Mouse (Mus musculus): Measurements from ENCODE around the gene Dtx2. TPM values are rescaled to one million over a fixed set of nuclear protein-coding genes. Genes with fewer than 3 reads are reported as not detected.

Gene Dtx2
- polyA plus RNA-seq, 1 experiment from 2014 or later: 17.4 TPM

DNA sequence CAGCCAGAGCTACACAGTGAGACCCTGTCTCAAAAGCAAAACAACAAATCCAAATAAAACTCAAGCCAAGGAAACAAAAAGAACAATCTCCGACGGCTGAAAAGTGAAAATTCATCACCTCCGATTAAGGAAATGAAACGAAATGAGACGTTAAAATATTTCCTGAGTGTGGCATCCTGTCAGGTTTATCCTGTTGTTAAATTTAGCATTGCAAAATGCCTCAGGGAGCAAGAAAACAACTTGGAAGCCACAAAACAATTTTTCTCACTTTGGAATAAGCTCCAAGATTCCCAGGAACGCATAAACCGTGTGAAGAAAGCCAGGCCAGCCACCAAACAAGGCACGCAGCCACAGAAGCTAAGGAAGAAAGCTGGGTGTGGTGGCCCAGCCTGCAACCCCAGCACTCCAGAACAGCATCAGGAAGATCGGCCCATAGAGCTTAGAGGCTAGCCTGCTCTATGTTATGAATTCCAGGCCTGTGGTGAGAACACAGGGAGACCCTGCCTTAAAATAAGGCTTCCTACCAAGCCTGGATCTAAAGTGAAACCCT is 82.5 kb downstream of the Dtx2 start:
- Histone ChIP-seq H3K36me3 (ENCODE audit: control insufficient read depth, insufficient read depth, low read length) (no peaks in the 10 kb centered on the region), H3K27me3 (ENCODE audit: control insufficient read depth, insufficient read depth, low read length) (no peaks in the 10 kb centered on the region), H3K4me3 (ENCODE audit: control insufficient read depth in 1 of 2, insufficient read depth in 1 of 2, low read depth in 1 of 2, low read length in 2 of 2) (no peak overlapping the region), H3K4me1 (ENCODE audit: control insufficient read depth in 2 of 2, insufficient read depth in 2 of 2, low read length in 2 of 2) (0 out of 4 replicates have a peak, but pooled peaks cover 0 to 3% of the 10 kb centered on the region in 2 experiments), H3K4me2 (ENCODE audit: low read length) (no peak overlapping the region), H3K9me3 (ENCODE audit: control insufficient read depth, low read length) (no peaks in the 10 kb centered on the region), H3K27ac (replicated peaks in 1 of 2; ENCODE audit: control insufficient read depth in 1 of 2, insufficient read depth in 1 of 2, low read depth in 2 of 2, low read length in 2 of 2) (no peak overlapping the region), H3K9ac (ENCODE audit: low read length) (no peak overlapping the region)
- 70% methylated on average over 9 of the region's 9 CpGs for WGBS
- no peak for ATAC-seq (ENCODE audit: insufficient number of reproducible peaks, insufficient read depth, low FRiP score, low read depth)

- Histone ChIP-seq H3K9me3 (ENCODE audit: control insufficient read depth, low read length) (no peaks in the 10 kb centered on the region), H3K4me3 (ENCODE audit: control insufficient read depth in 1 of 2, insufficient read depth in 1 of 2, low read depth in 1 of 2, low read length in 2 of 2) (no peak overlapping the region), H3K27ac (replicated peaks in 1 of 2; ENCODE audit: control insufficient read depth in 1 of 2, insufficient read depth in 1 of 2, low read depth in 2 of 2, low read length in 2 of 2) (no peak overlapping the region), H3K4me2 (ENCODE audit: low read length) (no peak overlapping the region), H3K4me1 (ENCODE audit: control insufficient read depth in 2 of 2, insufficient read depth in 2 of 2, low read length in 2 of 2) (peaks cover under 1 to 2% of the 10 kb centered on the region in 2 experiments; a peak in 1 of 4 replicates), H3K27me3 (ENCODE audit: control insufficient read depth, insufficient read depth, low read length) (no peaks in the 10 kb centered on the region), H3K9ac (ENCODE audit: low read length) (no peak overlapping the region), H3K36me3 (ENCODE audit: control insufficient read depth, insufficient read depth, low read length) (no peaks in the 10 kb centered on the region)
- 92% methylated on average over 5 of the region's 5 CpGs for WGBS
- no peak for ATAC-seq (ENCODE audit: insufficient number of reproducible peaks, insufficient read depth, low FRiP score, low read depth)
These were observed 83.5 kb downstream of the Dtx2 start for GRCm38 (mm10) chr5:136078136-136078535.

GRCm38 (mm10) chr5:136082345-136082744 is 87.7 kb downstream of the Dtx2 start:
- Histone ChIP-seq H3K4me1 (ENCODE audit: control insufficient read depth in 2 of 2, insufficient read depth in 2 of 2, low read length in 2 of 2) (peaks cover 5 to 7% of the 10 kb centered on the region in 2 experiments; a peak in 3 of 4 replicates), H3K27ac (replicated peaks in 1 of 2; ENCODE audit: control insufficient read depth in 1 of 2, insufficient read depth in 1 of 2, low read depth in 2 of 2, low read length in 2 of 2) (no peak overlapping the region), H3K9me3 (ENCODE audit: control insufficient read depth, low read length) (no peaks in the 10 kb centered on the region), H3K4me3 (ENCODE audit: control insufficient read depth in 1 of 2, insufficient read depth in 1 of 2, low read depth in 1 of 2, low read length in 2 of 2) (no peak overlapping the region), H3K9ac (ENCODE audit: low read length) (no peak overlapping the region), H3K4me2 (ENCODE audit: low read length) (no peak overlapping the region), H3K27me3 (ENCODE audit: control insufficient read depth, insufficient read depth, low read length) (peaks cover 22% of the 10 kb centered on the region), H3K36me3 (ENCODE audit: control insufficient read depth, insufficient read depth, low read length) (no peaks in the 10 kb centered on the region)
- WGBS: 83% methylated on average over 4 of the region's 4 CpGs
- ATAC-seq (ENCODE audit: insufficient number of reproducible peaks, insufficient read depth, low FRiP score, low read depth): no peak

Other genes starting within 250 kb of the Dtx2 start
- 0.26 and 0.42 TPM in 2 replicates for gene Styxl1, start 216.4 kb upstream of the Dtx2 start, polyA plus RNA-seq (2014; fragmentation: Nextera tagmentation; extraction: Ambion mirVana)
- 1,172 and 1,176 TPM in 2 replicates for gene Mdh2, start 216.3 kb upstream of the Dtx2 start, polyA plus RNA-seq (2014; fragmentation: Nextera tagmentation; extraction: Ambion mirVana)
- gene Srrm3, start 187.9 kb upstream of the Dtx2 start, polyA plus RNA-seq (2014; fragmentation: Nextera tagmentation; extraction: Ambion mirVana): 0.15 TPM in 1 of 2 replicates, not detected in the other
- gene Hspb1, start 106.9 kb upstream of the Dtx2 start, polyA plus RNA-seq (2014; fragmentation: Nextera tagmentation; extraction: Ambion mirVana): 911 and 1,014 TPM in 2 replicates
- 72.5 and 84.8 TPM in 2 replicates for gene Ywhag, start 60.2 kb upstream of the Dtx2 start, polyA plus RNA-seq (2014; fragmentation: Nextera tagmentation; extraction: Ambion mirVana)
- gene Ssc4d, start 20.3 kb upstream of the Dtx2 start, polyA plus RNA-seq (2014; fragmentation: Nextera tagmentation; extraction: Ambion mirVana): 0.39 and 0.68 TPM in 2 replicates
- gene Zp3, start 14.7 kb upstream of the Dtx2 start, polyA plus RNA-seq (2014; fragmentation: Nextera tagmentation; extraction: Ambion mirVana): not detected in 2 replicates
- 22.5 and 35.4 TPM in 2 replicates for gene Upk3b, start 43.7 kb downstream of the Dtx2 start, polyA plus RNA-seq (2014; fragmentation: Nextera tagmentation; extraction: Ambion mirVana)
- 0.46 TPM in 1 of 2 replicates, not detected in the other for gene Upk3bl, start 59.7 kb downstream of the Dtx2 start, polyA plus RNA-seq (2014; fragmentation: Nextera tagmentation; extraction: Ambion mirVana)
- 1.3 and 1.8 TPM in 2 replicates for gene Rasa4, start 89.1 kb downstream of the Dtx2 start, polyA plus RNA-seq (2014; fragmentation: Nextera tagmentation; extraction: Ambion mirVana)
- 166 and 178 TPM in 2 replicates for gene Polr2j, start 121.8 kb downstream of the Dtx2 start, polyA plus RNA-seq (2014; fragmentation: Nextera tagmentation; extraction: Ambion mirVana)
- gene Lrwd1, start 141.3 kb downstream of the Dtx2 start, polyA plus RNA-seq (2014; fragmentation: Nextera tagmentation; extraction: Ambion mirVana): 13.8 and 16.9 TPM in 2 replicates
- 9.5 and 9.9 TPM in 2 replicates for gene Alkbh4, start 141.3 kb downstream of the Dtx2 start, polyA plus RNA-seq (2014; fragmentation: Nextera tagmentation; extraction: Ambion mirVana)
- 1.3 TPM in 2 replicates for gene Orai2, start 175.9 kb downstream of the Dtx2 start, polyA plus RNA-seq (2014; fragmentation: Nextera tagmentation; extraction: Ambion mirVana)
- gene Prkrip1, start 204.2 kb downstream of the Dtx2 start, polyA plus RNA-seq (2014; fragmentation: Nextera tagmentation; extraction: Ambion mirVana): 33.8 and 35.6 TPM in 2 replicates

Data from heart, embryonic 14.5 days (tissue).